Mouse (Mus musculus): ENCODE results near the gene Paxip1.

The Paxip1 gene

GRCm38 (mm10) chr5:27724460-27724859 is 67.0 kb downstream of the Paxip1 start:
- no peak for DNase-seq

GRCm38 (mm10) chr5:27719311-27719710 is 72.2 kb downstream of the Paxip1 start:
- DNase-seq = no peak

- no peak for DNase-seq
These were observed 74.2 kb downstream of the Paxip1 start for GRCm38 (mm10) chr5:27717301-27717700.

GRCm38 (mm10) chr5:27716026-27716425 is 75.5 kb downstream of the Paxip1 start:
- no peak for DNase-seq

GRCm38 (mm10) chr5:27714356-27714755 is 77.1 kb downstream of the Paxip1 start:
- no peak for DNase-seq

- no peak for DNase-seq
These were observed 79.9 kb downstream of the Paxip1 start for GRCm38 (mm10) chr5:27711461-27712192.

- DNase-seq = no peak
These were observed 83.3 kb downstream of the Paxip1 start for GRCm38 (mm10) chr5:27708209-27708608.

GRCm38 (mm10) chr5:27707283-27707682 is 84.2 kb downstream of the Paxip1 start:
- no peak for DNase-seq

- no peak for DNase-seq
These were observed 84.9 kb downstream of the Paxip1 start for GRCm38 (mm10) chr5:27706551-27706950.

GRCm38 (mm10) chr5:27705020-27705419 is 86.5 kb downstream of the Paxip1 start:
- DNase-seq = no peak

- no peak for DNase-seq
These were observed 89.0 kb downstream of the Paxip1 start for GRCm38 (mm10) chr5:27702482-27702881.

Data from B cell, adult 2 months (primary cell).